Comparison of ENCODE assay signal across 8 mouse cellular contexts in the genomic region with DNA sequence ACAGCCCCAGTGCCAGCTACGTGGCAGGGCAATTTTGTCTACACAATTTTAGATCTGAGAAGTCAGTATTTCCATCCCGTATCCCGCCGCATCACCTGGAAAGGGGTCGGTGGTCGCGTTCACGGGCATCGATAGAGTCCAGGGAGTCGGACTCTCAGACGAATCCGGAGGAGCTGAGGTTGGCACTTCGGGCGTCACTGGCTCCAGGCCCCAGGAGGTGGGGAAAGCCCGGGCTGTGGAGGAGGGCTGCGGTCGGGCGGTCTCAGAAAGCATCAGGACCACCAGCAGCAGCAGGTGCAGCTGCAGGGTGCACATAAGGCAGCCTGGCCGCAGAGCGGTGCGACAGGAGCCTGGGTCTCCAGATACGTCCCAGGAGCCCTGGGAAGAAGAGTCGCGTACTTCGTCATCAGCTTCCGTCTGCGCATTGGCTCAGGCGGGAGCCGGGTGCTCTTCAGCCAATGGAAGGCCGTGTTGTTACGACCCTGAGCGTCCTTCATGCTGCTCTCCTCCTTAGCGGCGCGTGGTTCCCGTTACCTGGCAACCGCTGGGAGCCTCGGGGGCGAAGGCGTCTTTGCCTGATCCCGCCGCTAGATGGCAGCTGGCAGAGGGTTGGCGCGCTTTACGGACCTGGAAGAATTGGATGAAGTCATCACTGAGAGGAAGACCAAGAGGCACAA. TPM values are rescaled to one million over a fixed set of nuclear protein-coding genes. Genes with fewer than 3 reads are reported as not detected.
DNase-seq lines count a peak whose midpoint lies in the region; ATAC-seq lines count a peak whose summit lies in the region.

Gene Tctn3 (minus strand): TSS at position 404 of the 677 bp plus-strand sequence.
Gene Entpd1 (plus strand): TSS at position 537 of the 677 bp plus-strand sequence.

- H3K36me3 ChIP-seq in hindbrain, embryonic 12.5 days = peaks cover 22% of the 10 kb centered on the region

- DNase-seq in NIH3T3 (ENCODE audit: low read depth) = peak; percentile 99
- peak; percentile 98 to 99 for DNase-seq in cerebellum, postnatal 10 days
- DNase-seq in frontal cortex, postnatal 10 days (ENCODE audit: low spot score in 2 of 2) = peak; percentile 93 to 95
- peak; percentile 95 to 97 for DNase-seq in layer of hippocampus, postnatal 14 days (ENCODE audit: low spot score in 2 of 2)
- peak; percentile 98 for DNase-seq in lung, postnatal 14 days
- peak; percentile 95 for DNase-seq in retina, adult 2 months (ENCODE audit: low read depth, low spot score)
- peak; percentile 91 to 94 for DNase-seq in thymus, postnatal 36 days

- H3K9me3 ChIP-seq in hindbrain, embryonic 12.5 days (replicated peaks) = no peaks in the 10 kb centered on the region

- H3K4me1 ChIP-seq in hindbrain, embryonic 12.5 days = peaks cover 8% of the 10 kb centered on the region

- peak within 1 kb of the TSS; percentile 78 for H3K9ac ChIP-seq in hindbrain, embryonic 12.5 days

- no peaks in the 10 kb centered on the region for H3K27me3 ChIP-seq in hindbrain, embryonic 12.5 days

- ATAC-seq in hindbrain, embryonic 12.5 days (ENCODE audit: low FRiP score) = peak; percentile 100

- peak within 1 kb of the TSS; percentile 59 for H3K4me2 ChIP-seq in hindbrain, embryonic 12.5 days (replicated peaks)

- peak within 1 kb of the TSS; percentile 82 for H3K4me3 ChIP-seq in hindbrain, embryonic 12.5 days

- under 1% methylated on average over 45 of the region's 45 CpGs for WGBS in hindbrain, embryonic 12.5 days

- no peak within 1 kb of the TSS for H3K27ac ChIP-seq in hindbrain, embryonic 12.5 days

RNA-seq across cellular contexts. Expression of gene Tctn3, which starts in this region (rescaled TPM):
- polyA plus RNA-seq in hindbrain, embryonic 12.5 days (2016; fragmentation: Nextera tagmentation; extraction: Ambion mirVana) = 12.5 and 16.0 TPM in 2 replicates
- total RNA-seq in layer of hippocampus, postnatal 14 days (2021) = 10 to 100 TPM; 18.4 to 21.9 TPM

RNA-seq across cellular contexts. Expression of gene Entpd1, which starts in this region (rescaled TPM):
- polyA plus RNA-seq in hindbrain, embryonic 12.5 days (2016; fragmentation: Nextera tagmentation; extraction: Ambion mirVana) = 9.8 and 10.4 TPM in 2 replicates
- 10 to 100 TPM; 18.7 to 19.9 TPM for total RNA-seq in layer of hippocampus, postnatal 14 days (2021)
